26 mouse cellular contexts compared by ENCODE assay signal in genomic region chr12:75752077-75752476, GRCm38 (mm10). TPM values are rescaled to one million over a fixed set of nuclear protein-coding genes. Genes with fewer than 3 reads are reported as not detected.
A peak's percentile ranks its signal among the peaks of the same experiment; 100 is the strongest.
DNase-seq lines count a peak whose midpoint lies in the region; ATAC-seq and TF ChIP-seq lines count a peak whose summit lies in the region.
"Had no signal": no experiment of that assay in that cellular context is flagged by ENCODE, and none has a peak within 500 bp of the region (broad histone marks: within the 10 kb centered on the region; RNA-seq: fewer than 3 reads in every experiment).

No protein-coding gene starts in this region.

- WGBS in liver, adult 2 months = 51% methylated on average over 3 of the region's 3 CpGs
- 54% methylated on average over 3 of the region's 3 CpGs for WGBS in liver, embryonic 12.5 days (ENCODE audit: insufficient replicate concordance)
- WGBS in midbrain, embryonic 11.5 days = 95% methylated on average over 3 of the region's 3 CpGs
- 81% methylated on average over 3 of the region's 3 CpGs for WGBS in midbrain, postnatal 0 days

- no peak overlapping the region for H3K4me3 ChIP-seq in liver, adult 2 months (ENCODE audit: insufficient read depth, low read depth, low read length)
- no peak overlapping the region for H3K4me3 ChIP-seq in liver, embryonic 12.5 days
- H3K4me3 ChIP-seq in midbrain, embryonic 11.5 days (ENCODE audit: low read depth, low read length) = no peak overlapping the region
- no peak overlapping the region for H3K4me3 ChIP-seq in midbrain, postnatal 0 days (ENCODE audit: low read depth, low read length)
- no peak overlapping the region for H3K4me3 ChIP-seq in MEL (ENCODE audit: control insufficient read depth in 1 of 2, insufficient read depth in 1 of 2, low read depth in 2 of 2, low read length in 2 of 2)
- H3K4me3 ChIP-seq: embryonic facial prominence, embryonic 13.5 days; embryonic facial prominence, embryonic 15.5 days; erythroblast, embryonic 14.5 days; forebrain, embryonic 10.5 days; forebrain, embryonic 12.5 days had no signal

- no peak overlapping the region for H3K27ac ChIP-seq in liver, adult 2 months (replicated peaks; ENCODE audit: insufficient read depth, low read depth, low read length)
- H3K27ac ChIP-seq in liver, embryonic 12.5 days = no peak overlapping the region
- H3K27ac ChIP-seq in midbrain, embryonic 11.5 days (ENCODE audit: low read depth, low read length) = no peak overlapping the region
- H3K27ac ChIP-seq in midbrain, postnatal 0 days (ENCODE audit: low read depth, low read length) = no peak overlapping the region
- no peak overlapping the region for H3K27ac ChIP-seq in MEL (ENCODE audit: control insufficient read depth, low read depth, low read length)
- H3K27ac ChIP-seq: embryonic facial prominence, embryonic 13.5 days; embryonic facial prominence, embryonic 15.5 days; forebrain, embryonic 10.5 days; forebrain, embryonic 12.5 days had no signal

- H3K4me1 ChIP-seq in liver, adult 2 months (ENCODE audit: control insufficient read depth, insufficient read depth, low read length) = no peaks in the 10 kb centered on the region
- peaks cover 7% of the 10 kb centered on the region; the same call in 1 of the 2 replicates for H3K4me1 ChIP-seq in liver, embryonic 12.5 days
- no peaks in the 10 kb centered on the region for H3K4me1 ChIP-seq in midbrain, embryonic 11.5 days (ENCODE audit: control insufficient read depth, insufficient read depth, low read length)
- H3K4me1 ChIP-seq in midbrain, postnatal 0 days (ENCODE audit: insufficient read depth, low read length) = no peaks in the 10 kb centered on the region
- peaks cover 0 to 14% of the 10 kb centered on the region in 2 experiments; a peak in 2 of 4 replicates for H3K4me1 ChIP-seq in MEL (ENCODE audit: control insufficient read depth in 1 of 2, insufficient read depth in 2 of 2, low read length in 2 of 2)
- H3K4me1 ChIP-seq: embryonic facial prominence, embryonic 13.5 days; embryonic facial prominence, embryonic 15.5 days; forebrain, embryonic 12.5 days had no signal

- no peaks in the 10 kb centered on the region for H3K79me2 ChIP-seq in liver, adult 2 months (ENCODE audit: control insufficient read depth, insufficient read depth, low read length)
- H3K79me2 ChIP-seq in MEL (ENCODE audit: control insufficient read depth, insufficient read depth, low read length, poor library complexity) = no peaks in the 10 kb centered on the region

- no peaks in the 10 kb centered on the region for H3K27me3 ChIP-seq in liver, adult 2 months (ENCODE audit: control insufficient read depth, insufficient read depth, low read length)
- peaks cover 9% of the 10 kb centered on the region; the same call in 1 of the 2 replicates for H3K27me3 ChIP-seq in liver, embryonic 12.5 days (replicated peaks)
- no peaks in the 10 kb centered on the region for H3K27me3 ChIP-seq in midbrain, embryonic 11.5 days (ENCODE audit: control insufficient read depth, insufficient read depth, low read length)
- no peaks in the 10 kb centered on the region for H3K27me3 ChIP-seq in midbrain, postnatal 0 days (ENCODE audit: insufficient read depth, low read length)
- no peaks in the 10 kb centered on the region for H3K27me3 ChIP-seq in MEL (ENCODE audit: control insufficient read depth in 1 of 2, insufficient read depth in 2 of 2, low read length in 2 of 2)
- H3K27me3 ChIP-seq: embryonic facial prominence, embryonic 13.5 days; embryonic facial prominence, embryonic 15.5 days; forebrain, embryonic 12.5 days; Patski had no signal

- no peak for ATAC-seq in liver, embryonic 12.5 days
- ATAC-seq in midbrain, embryonic 11.5 days (ENCODE audit: low FRiP score) = no peak
- ATAC-seq in midbrain, postnatal 0 days (ENCODE audit: low FRiP score) = no peak
- peak; percentile 39 for ATAC-seq in megakaryocyte progenitor cell, adult 5-6 weeks (replicated peaks; ENCODE audit: poor library complexity)
- ATAC-seq: activated CD4-positive, CD25-positive, alpha-beta regulatory T cell, adult 4 months; forebrain, embryonic 14.5 days; forebrain, embryonic 16.5 days; Patski had no signal

- H3K4me2 ChIP-seq in liver, embryonic 12.5 days = no peak overlapping the region
- H3K4me2 ChIP-seq in midbrain, embryonic 11.5 days = no peak overlapping the region
- H3K4me2 ChIP-seq in midbrain, postnatal 0 days (ENCODE audit: low read depth, low read length, poor library complexity, severe bottlenecking) = no peak overlapping the region
- H3K4me2 ChIP-seq: embryonic facial prominence, embryonic 13.5 days; embryonic facial prominence, embryonic 15.5 days; forebrain, embryonic 12.5 days had no signal

- H3K36me3 ChIP-seq in liver, adult 2 months (ENCODE audit: control insufficient read depth, insufficient read depth, low read length) = no peaks in the 10 kb centered on the region
- no peaks in the 10 kb centered on the region for H3K36me3 ChIP-seq in liver, embryonic 12.5 days
- H3K36me3 ChIP-seq in midbrain, embryonic 11.5 days (ENCODE audit: control insufficient read depth, insufficient read depth, low read length) = no peaks in the 10 kb centered on the region
- no peaks in the 10 kb centered on the region for H3K36me3 ChIP-seq in midbrain, postnatal 0 days (ENCODE audit: insufficient read depth, low read length)
- H3K36me3 ChIP-seq in MEL (ENCODE audit: control insufficient read depth in 1 of 2, insufficient read depth in 2 of 2, low read length in 2 of 2) = peaks cover 0 to 13% of the 10 kb centered on the region in 2 experiments; a peak in 2 of 4 replicates
- H3K36me3 ChIP-seq: embryonic facial prominence, embryonic 13.5 days; embryonic facial prominence, embryonic 15.5 days; forebrain, embryonic 10.5 days; forebrain, embryonic 12.5 days had no signal

- TF ChIP-seq EP300 in MEL (IDR thresholded peaks at IDR 0.05; ENCODE audit: low read depth in 1 of 2, low read length in 2 of 2) = peak; percentile 43 to 61

- H3K9me3 ChIP-seq in liver, embryonic 12.5 days (replicated peaks) = no peaks in the 10 kb centered on the region
- no peaks in the 10 kb centered on the region for H3K9me3 ChIP-seq in midbrain, embryonic 11.5 days (ENCODE audit: control insufficient read depth, low read length)
- no peaks in the 10 kb centered on the region for H3K9me3 ChIP-seq in midbrain, postnatal 0 days (ENCODE audit: low read length)
- H3K9me3 ChIP-seq in MEL (replicated peaks; ENCODE audit: insufficient read depth, low read length) = no peaks in the 10 kb centered on the region
- H3K9me3 ChIP-seq: embryonic facial prominence, embryonic 13.5 days; embryonic facial prominence, embryonic 15.5 days; forebrain, embryonic 10.5 days; forebrain, embryonic 12.5 days had no signal

- peak; percentile 40 for DNase-seq in liver, adult 2 months (ENCODE audit: extremely low read depth, low read depth, low spot score)
- DNase-seq in midbrain, embryonic 11.5 days (ENCODE audit: low spot score, missing footprints) = peak; percentile 31
- no peak for DNase-seq in midbrain, postnatal 0 days (ENCODE audit: low spot score)
- DNase-seq in MEL (ENCODE audit: low read depth, low spot score) = no peak
- DNase-seq in Muller cell, postnatal 12 days (ENCODE audit: inconsistent ontology term) = no peak
- DNase-seq in urinary bladder, postnatal 14 days (ENCODE audit: low spot score) = no peak
- DNase-seq: adrenal gland, adult 8-10 months; adrenal gland, postnatal 14 days; adrenal gland, postnatal 36 days; cerebellum, adult 18-20 months; cerebellum, adult 8-10 months; cerebellum, adult 9-11 months; cerebellum, postnatal 14 days; cerebellum, postnatal 36 days; embryo, embryonic 11 days had no signal

- TF ChIP-seq RAD21 in MEL (IDR thresholded peaks at IDR 0.05; ENCODE audit: low read depth, low read length) = no peak

- no peak for TF ChIP-seq CTCF in liver, adult 2 months (IDR thresholded peaks at IDR 0.05; ENCODE audit: low read depth, low read length)
- no peak for TF ChIP-seq CTCF in midbrain, postnatal 0 days (IDR thresholded peaks at IDR 0.05)
- TF ChIP-seq CTCF in MEL (IDR thresholded peaks at IDR 0.05 in 2 of 3, conservative IDR thresholded peaks at IDR 0.05 in 1 of 3; ENCODE audit: control insufficient read depth in 1 of 3, insufficient read depth in 1 of 3, low read depth in 2 of 3, low read length in 3 of 3, poor library complexity in 1 of 3, severe bottlenecking in 1 of 3) = no peak

- H3K9ac ChIP-seq in liver, adult 2 months (ENCODE audit: low read depth, low read length) = no peak overlapping the region
- H3K9ac ChIP-seq in liver, embryonic 12.5 days = no peak overlapping the region
- no peak overlapping the region for H3K9ac ChIP-seq in midbrain, embryonic 11.5 days (ENCODE audit: low read length)
- H3K9ac ChIP-seq in midbrain, postnatal 0 days (replicated peaks; ENCODE audit: low read length, poor library complexity, severe bottlenecking) = no peak overlapping the region
- H3K9ac ChIP-seq in MEL (ENCODE audit: control insufficient read depth, low read depth, low read length, poor library complexity, severe bottlenecking) = no peak overlapping the region; the same call in 1 of the 2 replicates
- H3K9ac ChIP-seq: embryonic facial prominence, embryonic 13.5 days; embryonic facial prominence, embryonic 15.5 days; forebrain, embryonic 12.5 days had no signal

- no peak for TF ChIP-seq POLR2A in liver, adult 2 months (IDR thresholded peaks at IDR 0.05; ENCODE audit: extremely low read depth, insufficient read depth, low read length)
- TF ChIP-seq POLR2A in MEL (IDR thresholded peaks at IDR 0.05; ENCODE audit: control insufficient read depth in 1 of 2, insufficient read depth in 1 of 2, low read depth in 1 of 2, low read length in 2 of 2, poor library complexity in 1 of 2) = no peak

TF ChIP-seq in MEL, 35 proteins besides CTCF, POLR2A, EP300 and RAD21 (continues in another document):
- TF ChIP-seq ZNF384 (IDR thresholded peaks at IDR 0.05; ENCODE audit: low read depth, low read length) (no peak), TCF12 (IDR thresholded peaks at IDR 0.05; ENCODE audit: low read depth, low read length) (0 out of 2 replicates have a peak, but pooled peaks have one; percentile 43), TAL1 (IDR thresholded peaks at IDR 0.05; ENCODE audit: low read length) (no peak), KAT2A (conservative IDR thresholded peaks at IDR 0.05; ENCODE audit: low read depth, low read length) (no peak), MAFK (IDR thresholded peaks at IDR 0.05; ENCODE audit: borderline replicate concordance, low read depth, low read length) (no peak)

RNA-seq across cellular contexts. Expression of gene Sgpp1, which starts 16.5 kb away (rescaled TPM):
- 42.8 and 45.7 TPM in 2 replicates for total RNA-seq in liver, adult 2 months (2014; rRNA removed)
- polyA plus RNA-seq in liver, adult 2 months (2012; rRNA removed) = 36.1 and 42.2 TPM in 2 replicates
- 22.3 and 22.7 TPM in 2 replicates for polyA plus RNA-seq in liver, embryonic 12.5 days (2016; fragmentation: Nextera tagmentation; extraction: Ambion mirVana)
- 10.0 and 10.2 TPM in 2 replicates for polyA plus RNA-seq in midbrain, embryonic 11.5 days (2014; fragmentation: Nextera tagmentation; extraction: Ambion mirVana)
- total RNA-seq in midbrain, postnatal 0 days (2014; rRNA removed) = 35.9 and 36.2 TPM in 2 replicates
- 14.7 and 15.2 TPM in 2 replicates for polyA plus RNA-seq in midbrain, postnatal 0 days (2015; fragmentation: Nextera tagmentation; extraction: Ambion mirVana)
- total RNA-seq in MEL (2012; rRNA removed) = 22.7 and 25.7 TPM in 2 replicates
- polyA plus RNA-seq in MEL (2012; ENCODE audit: insufficient read depth in 1 of 2, insufficient read length in 2 of 2, low read depth in 1 of 2, low replicate concordance in 2 of 2, missing spikeins in 1 of 2) = 10 to 100 TPM in 1 of 2 experiments, not detected in 1; 28.8 TPM
- 85.2 and 93.9 TPM in 2 replicates for total RNA-seq in megakaryocyte progenitor cell, adult 5-6 weeks (2015)
- 66.5 and 75.7 TPM in 2 replicates for total RNA-seq in megakaryocyte progenitor cell, adult 5-6 weeks (2017)

Comparison
In these comparisons a context has a peak if more than half of its experiments do, and no peak if none do; other contexts are left out.
1. DNase-seq: peak in liver, adult 2 months (single experiment) and midbrain, embryonic 11.5 days (single experiment); none in midbrain, postnatal 0 days (single experiment), MEL (single experiment), Muller cell, postnatal 12 days (single experiment) and urinary bladder, postnatal 14 days (single experiment).